Mouse (Mus musculus) erythroblast, embryonic 14.5 days (primary cell): ENCODE results near the gene Romo1.

Source experiments
- GATA1 ChIP-seq: IDR thresholded peaks from 2 replicates; pipeline ENCODE4 v1.6.1; 2012; ENCODE audit warnings: low read length, inconsistent platforms, mixed read lengths
- TAL1 ChIP-seq: IDR thresholded peaks from 3 replicates; pipeline ENCODE4 v1.6.1; 2012; ENCODE audit warnings: low read length, inconsistent platforms, mixed read lengths

- TF ChIP-seq GATA1 (no peak), TAL1 (no peak)
These were observed 32.3 kb upstream of the Romo1 start, which contains the start of the genes Cpne1 and Rbm12 for GRCm38 (mm10) chr2:156111358-156112079.
